Mouse (Mus musculus) adrenal gland, postnatal 10 days (tissue): Measurements from ENCODE around the gene Ankfy1. TPM values are rescaled to one million over a fixed set of nuclear protein-coding genes. Genes with fewer than 3 reads are reported as not detected.
A peak's percentile ranks its signal among the peaks of the same experiment; 100 is the strongest.

Experiments used
- DNase-seq: peaks from one replicate; pipeline ENCODE4 v3.0.0; 2021; ENCODE audit warnings: mixed read lengths
- microRNA-seq: library from miRNA; unstranded; fragments of <30 nt; microRNA quantifications from one replicate; pipeline ENCODE4 v1.2.0, GENCODE M21; 2021
- total RNA-seq, 2 experiments: library from RNA; stranded (reverse); gene quantifications; 2 replicates each; pipeline ENCODE4 v1.2.3; 2021

The Ankfy1 gene
- total RNA-seq, 2 experiments from 2014 or later, result 31.0 to 39.8 TPM

- DNase-seq, result peak; percentile 94
Measured at GRCm38 (mm10) chr11:72795455-72796295, 105.9 kb downstream of the Ankfy1 start, which contains the start of the genes Cyb5d2 and Zzef1. TSS of gene Cyb5d2 (minus strand) at chr11:72796142. TSS of gene Zzef1 (plus strand) at chr11:72796226.

- no peak for DNase-seq
Measured at GRCm38 (mm10) chr11:72796296-72796687, 106.5 kb downstream of the Ankfy1 start.

- DNase-seq, result no peak
Measured at GRCm38 (mm10) chr11:72796773-72797338, 107.0 kb downstream of the Ankfy1 start.

- DNase-seq, result no peak
Measured at GRCm38 (mm10) chr11:72798112-72798511, 108.3 kb downstream of the Ankfy1 start.

- DNase-seq, result no peak
Measured at GRCm38 (mm10) chr11:72801182-72801581, 111.4 kb downstream of the Ankfy1 start.

- DNase-seq, result no peak
Measured at GRCm38 (mm10) chr11:72803038-72803437, 113.2 kb downstream of the Ankfy1 start.

- no peak for DNase-seq
Measured at GRCm38 (mm10) chr11:72804586-72804985, 114.8 kb downstream of the Ankfy1 start.

- DNase-seq, result no peak
Measured at GRCm38 (mm10) chr11:72805232-72805631, 115.4 kb downstream of the Ankfy1 start.

- no peak for DNase-seq
Measured at GRCm38 (mm10) chr11:72806556-72806955, 116.8 kb downstream of the Ankfy1 start.

GRCm38 (mm10) chr11:72807992-72808391, 118.2 kb downstream of the Ankfy1 start:
- DNase-seq, result no peak

GRCm38 (mm10) chr11:72813687-72814086, 123.9 kb downstream of the Ankfy1 start:
- no peak for DNase-seq

- no peak for DNase-seq
Measured at GRCm38 (mm10) chr11:72814188-72814587, 124.4 kb downstream of the Ankfy1 start.

GRCm38 (mm10) chr11:72816859-72817258, 127.1 kb downstream of the Ankfy1 start:
- DNase-seq, result no peak

GRCm38 (mm10) chr11:72818067-72818466, 128.3 kb downstream of the Ankfy1 start:
- no peak for DNase-seq

GRCm38 (mm10) chr11:72821041-72821440, 131.2 kb downstream of the Ankfy1 start:
- DNase-seq, result no peak

Small RNA genes lying within 50 kb of the gene (microRNA-seq; reads per million reads assigned to microRNA genes)
- gene Gm25678, result not detected

Other genes with a start within 250 kb of the Ankfy1 start
- 10 to 100 TPM; 77.5 to 84.6 TPM for gene Mybbp1a, start 248.7 kb upstream of the Ankfy1 start, total RNA-seq
- gene Spns2, start 200.1 kb upstream of the Ankfy1 start, total RNA-seq, result 10 to 100 TPM; 11.6 to 11.7 TPM
- gene Spns3, start 139.5 kb upstream of the Ankfy1 start, total RNA-seq, result under 1 TPM; 0.21 to 0.55 TPM
- 10 to 100 TPM; 45.0 to 45.9 TPM for gene Ube2g1, start 82.7 kb upstream of the Ankfy1 start, total RNA-seq
- 10 to 100 TPM; 11.4 to 16.0 TPM for gene Cyb5d2, start 106.1 kb downstream of the Ankfy1 start, total RNA-seq
- 10 to 100 TPM; 26.4 to 39.9 TPM for gene Zzef1, start 106.2 kb downstream of the Ankfy1 start, total RNA-seq